In the genomic region with DNA sequence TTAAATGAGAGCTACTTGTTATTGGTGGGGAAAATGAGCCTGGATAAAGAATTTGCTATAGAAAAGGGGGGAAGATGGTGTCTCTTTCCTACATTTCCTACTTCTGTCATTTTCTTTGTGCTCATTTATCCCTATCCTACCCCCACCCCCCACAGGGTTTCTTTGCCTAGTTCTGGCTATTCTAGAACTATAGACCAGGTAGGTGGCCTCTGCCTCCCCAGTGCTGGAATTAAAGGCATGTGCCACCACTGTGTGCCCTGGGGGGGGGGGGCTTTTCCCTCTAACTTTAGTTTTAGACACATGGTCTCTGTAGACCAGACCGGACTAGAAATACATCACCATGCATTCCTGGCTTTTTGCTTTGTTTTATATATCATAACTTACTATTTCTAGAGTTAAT, we compare ENCODE assay signal across 8 mouse cellular contexts. TPM values are rescaled to one million over a fixed set of nuclear protein-coding genes. Genes with fewer than 3 reads are reported as not detected.
A peak's percentile ranks its signal among the peaks of the same experiment; 100 is the strongest.
DNase-seq lines count a peak whose midpoint lies in the region; ATAC-seq and TF ChIP-seq lines count a peak whose summit lies in the region.

No protein-coding gene starts in this region.

- 38% methylated on average over 1 of the region's 1 CpGs for WGBS in heart, embryonic 14.5 days
- WGBS in hindbrain, postnatal 0 days, result 17% methylated on average over 1 of the region's 1 CpGs
- 24% methylated on average over 1 of the region's 1 CpGs for WGBS in midbrain, postnatal 0 days

- H3K36me3 ChIP-seq in heart, embryonic 14.5 days (ENCODE audit: control insufficient read depth, insufficient read depth, low read length), result peaks cover 67% of the 10 kb centered on the region
- peaks cover 34% of the 10 kb centered on the region for H3K36me3 ChIP-seq in hindbrain, postnatal 0 days (ENCODE audit: insufficient read depth, low read length)
- peaks cover 19% of the 10 kb centered on the region; the same call in 1 of the 2 replicates for H3K36me3 ChIP-seq in midbrain, postnatal 0 days (ENCODE audit: insufficient read depth, low read length)

- H3K9me3 ChIP-seq in heart, embryonic 14.5 days (ENCODE audit: control insufficient read depth, low read length), result no peaks in the 10 kb centered on the region
- no peaks in the 10 kb centered on the region for H3K9me3 ChIP-seq in hindbrain, postnatal 0 days (ENCODE audit: low read length)
- no peaks in the 10 kb centered on the region for H3K9me3 ChIP-seq in midbrain, postnatal 0 days (ENCODE audit: low read length)

- peak overlapping the region; percentile 100 for H3K9ac ChIP-seq in heart, embryonic 14.5 days (ENCODE audit: low read length)
- no peak overlapping the region; the same call in 1 of the 2 replicates for H3K9ac ChIP-seq in hindbrain, postnatal 0 days (replicated peaks; ENCODE audit: low read length)
- H3K9ac ChIP-seq in midbrain, postnatal 0 days (replicated peaks; ENCODE audit: low read length, poor library complexity, severe bottlenecking), result no peak overlapping the region

- TF ChIP-seq CTCF in hindbrain, postnatal 0 days (IDR thresholded peaks at IDR 0.05; ENCODE audit: low read depth), result no peak
- TF ChIP-seq CTCF in midbrain, postnatal 0 days (IDR thresholded peaks at IDR 0.05), result no peak

- peaks cover 0 to 22% of the 10 kb centered on the region in 2 experiments; a peak in 2 of 4 replicates for H3K4me1 ChIP-seq in heart, embryonic 14.5 days (ENCODE audit: control insufficient read depth in 2 of 2, insufficient read depth in 2 of 2, low read length in 2 of 2)
- no peaks in the 10 kb centered on the region; the same call in 1 of the 2 replicates for H3K4me1 ChIP-seq in brown adipose tissue, adult 24 weeks (ENCODE audit: control insufficient read depth, insufficient read depth, insufficient read length, low read length)
- H3K4me1 ChIP-seq in hindbrain, postnatal 0 days (ENCODE audit: insufficient read depth, low read length), result peaks cover 10% of the 10 kb centered on the region; the same call in 1 of the 2 replicates
- peaks cover 3% of the 10 kb centered on the region; the same call in 1 of the 2 replicates for H3K4me1 ChIP-seq in midbrain, postnatal 0 days (ENCODE audit: insufficient read depth, low read length)

- DNase-seq in heart, adult 18-20 months, result no peak
- DNase-seq in hindbrain, postnatal 0 days (ENCODE audit: low spot score), result no peak
- no peak for DNase-seq in midbrain, postnatal 0 days (ENCODE audit: low spot score)
- no peak for DNase-seq in spleen, postnatal 14 days (ENCODE audit: low spot score in 2 of 2)
- DNase-seq in left cerebral cortex, adult 18-20 months (ENCODE audit: low spot score in 2 of 2), result no peak
- DNase-seq in thymus, postnatal 0 days (ENCODE audit: low spot score), result no peak

- ATAC-seq in heart, embryonic 14.5 days (ENCODE audit: insufficient number of reproducible peaks, insufficient read depth, low FRiP score, low read depth), result no peak
- ATAC-seq in hindbrain, postnatal 0 days, result no peak
- no peak for ATAC-seq in midbrain, postnatal 0 days (ENCODE audit: low FRiP score)

- no peak overlapping the region for H3K27ac ChIP-seq in heart, embryonic 14.5 days (replicated peaks in 1 of 2; ENCODE audit: control insufficient read depth in 1 of 2, insufficient read depth in 1 of 2, low read depth in 2 of 2, low read length in 2 of 2)
- H3K27ac ChIP-seq in brown adipose tissue, adult 24 weeks (replicated peaks; ENCODE audit: low read depth, low read length), result no peak overlapping the region
- H3K27ac ChIP-seq in hindbrain, postnatal 0 days, result no peak overlapping the region
- H3K27ac ChIP-seq in midbrain, postnatal 0 days (ENCODE audit: low read depth, low read length), result no peak overlapping the region

- no peaks in the 10 kb centered on the region for H3K27me3 ChIP-seq in heart, embryonic 14.5 days (ENCODE audit: control insufficient read depth, insufficient read depth, low read length)
- H3K27me3 ChIP-seq in hindbrain, postnatal 0 days (ENCODE audit: insufficient read depth, low read length), result no peaks in the 10 kb centered on the region
- H3K27me3 ChIP-seq in midbrain, postnatal 0 days (ENCODE audit: insufficient read depth, low read length), result no peaks in the 10 kb centered on the region

- peak overlapping the region; percentile 86 for H3K4me2 ChIP-seq in heart, embryonic 14.5 days (ENCODE audit: low read length)
- H3K4me2 ChIP-seq in hindbrain, postnatal 0 days (ENCODE audit: low read depth, low read length), result peak overlapping the region; percentile 96
- H3K4me2 ChIP-seq in midbrain, postnatal 0 days (ENCODE audit: low read depth, low read length, poor library complexity, severe bottlenecking), result peak overlapping the region; percentile 88

- H3K4me3 ChIP-seq in heart, embryonic 14.5 days (ENCODE audit: control insufficient read depth in 1 of 2, insufficient read depth in 1 of 2, low read depth in 1 of 2, low read length in 2 of 2), result peak overlapping the region; percentile 32 to 100
- peak overlapping the region; percentile 45 for H3K4me3 ChIP-seq in brown adipose tissue, adult 24 weeks (ENCODE audit: insufficient read depth, low read depth, low read length)
- peak overlapping the region; percentile 99 for H3K4me3 ChIP-seq in hindbrain, postnatal 0 days (ENCODE audit: low read length)
- H3K4me3 ChIP-seq in midbrain, postnatal 0 days (ENCODE audit: low read depth, low read length), result peak overlapping the region; percentile 97

RNA-seq across cellular contexts. Expression of gene Sfpq, which starts 3.1 kb away (rescaled TPM):
- 62.5 and 76.1 TPM in 2 replicates for polyA plus RNA-seq in heart, embryonic 14.5 days (2014; fragmentation: Nextera tagmentation; extraction: Ambion mirVana)
- total RNA-seq in heart, adult 18-20 months (2021), result 10 to 100 TPM; 65.8 to 77.0 TPM
- polyA plus RNA-seq in brown adipose tissue, adult 24 weeks (2012; ENCODE audit: insufficient read depth, insufficient read length, missing spikeins), result 88.9 and 120 TPM in 2 replicates
- 132 and 156 TPM in 2 replicates for total RNA-seq in hindbrain, postnatal 0 days (2014; rRNA removed)
- polyA plus RNA-seq in hindbrain, postnatal 0 days (2015; fragmentation: Nextera tagmentation; extraction: Ambion mirVana), result 63.2 and 69.0 TPM in 2 replicates
- total RNA-seq in midbrain, postnatal 0 days (2014; rRNA removed), result 157 and 229 TPM in 2 replicates
- polyA plus RNA-seq in midbrain, postnatal 0 days (2015; fragmentation: Nextera tagmentation; extraction: Ambion mirVana), result 47.5 and 63.2 TPM in 2 replicates
- 100 to 1,000 TPM; 240 to 256 TPM for total RNA-seq in left cerebral cortex, adult 18-20 months (2021)
- polyA plus RNA-seq in thymus, postnatal 0 days (2015; fragmentation: Nextera tagmentation; extraction: Ambion mirVana), result 112 and 127 TPM in 2 replicates

RNA-seq across cellular contexts. Expression of gene Zmym1, which starts 36.7 kb away (rescaled TPM):
- 15.0 and 18.2 TPM in 2 replicates for polyA plus RNA-seq in heart, embryonic 14.5 days (2014; fragmentation: Nextera tagmentation; extraction: Ambion mirVana)
- total RNA-seq in heart, adult 18-20 months (2021), result 1 to 10 TPM; 6.1 to 8.6 TPM
- 2.8 and 5.0 TPM in 2 replicates for polyA plus RNA-seq in brown adipose tissue, adult 24 weeks (2012; ENCODE audit: insufficient read depth, insufficient read length, missing spikeins)
- 6.8 and 11.3 TPM in 2 replicates for total RNA-seq in hindbrain, postnatal 0 days (2014; rRNA removed)
- 13.6 and 14.4 TPM in 2 replicates for polyA plus RNA-seq in hindbrain, postnatal 0 days (2015; fragmentation: Nextera tagmentation; extraction: Ambion mirVana)
- 16.8 and 18.3 TPM in 2 replicates for total RNA-seq in midbrain, postnatal 0 days (2014; rRNA removed)
- 16.6 and 16.9 TPM in 2 replicates for polyA plus RNA-seq in midbrain, postnatal 0 days (2015; fragmentation: Nextera tagmentation; extraction: Ambion mirVana)
- 10 to 100 TPM; 14.6 to 20.1 TPM for total RNA-seq in left cerebral cortex, adult 18-20 months (2021)
- 27.0 and 27.7 TPM in 2 replicates for polyA plus RNA-seq in thymus, postnatal 0 days (2015; fragmentation: Nextera tagmentation; extraction: Ambion mirVana)

RNA-seq across cellular contexts. Expression of gene Zmym6, which starts 52.9 kb away (rescaled TPM):
- polyA plus RNA-seq in heart, embryonic 14.5 days (2014; fragmentation: Nextera tagmentation; extraction: Ambion mirVana), result 15.3 and 15.7 TPM in 2 replicates
- 10 to 100 TPM in 1 of 2 experiments, 1 to 10 TPM in 1; 9.5 to 12.7 TPM for total RNA-seq in heart, adult 18-20 months (2021)
- 5.2 and 11.3 TPM in 2 replicates for polyA plus RNA-seq in brown adipose tissue, adult 24 weeks (2012; ENCODE audit: insufficient read depth, insufficient read length, missing spikeins)
- total RNA-seq in hindbrain, postnatal 0 days (2014; rRNA removed), result 20.6 and 24.5 TPM in 2 replicates
- polyA plus RNA-seq in hindbrain, postnatal 0 days (2015; fragmentation: Nextera tagmentation; extraction: Ambion mirVana), result 18.3 and 19.9 TPM in 2 replicates
- total RNA-seq in midbrain, postnatal 0 days (2014; rRNA removed), result 41.1 and 44.3 TPM in 2 replicates
- polyA plus RNA-seq in midbrain, postnatal 0 days (2015; fragmentation: Nextera tagmentation; extraction: Ambion mirVana), result 24.6 and 28.2 TPM in 2 replicates
- total RNA-seq in left cerebral cortex, adult 18-20 months (2021), result 10 to 100 TPM; 33.5 to 37.6 TPM
- polyA plus RNA-seq in thymus, postnatal 0 days (2015; fragmentation: Nextera tagmentation; extraction: Ambion mirVana), result 11.0 and 11.1 TPM in 2 replicates

RNA-seq across cellular contexts. Expression of gene Zmym4, which starts 56.3 kb away (rescaled TPM):
- 15.9 and 17.8 TPM in 2 replicates for polyA plus RNA-seq in heart, embryonic 14.5 days (2014; fragmentation: Nextera tagmentation; extraction: Ambion mirVana)
- total RNA-seq in heart, adult 18-20 months (2021), result 10 to 100 TPM; 20.0 to 23.1 TPM
- polyA plus RNA-seq in brown adipose tissue, adult 24 weeks (2012; ENCODE audit: insufficient read depth, insufficient read length, missing spikeins), result 5.8 and 9.0 TPM in 2 replicates
- total RNA-seq in hindbrain, postnatal 0 days (2014; rRNA removed), result 42.9 and 49.9 TPM in 2 replicates
- polyA plus RNA-seq in hindbrain, postnatal 0 days (2015; fragmentation: Nextera tagmentation; extraction: Ambion mirVana), result 20.3 and 21.2 TPM in 2 replicates
- total RNA-seq in midbrain, postnatal 0 days (2014; rRNA removed), result 56.0 and 68.5 TPM in 2 replicates
- polyA plus RNA-seq in midbrain, postnatal 0 days (2015; fragmentation: Nextera tagmentation; extraction: Ambion mirVana), result 17.3 and 22.3 TPM in 2 replicates
- 10 to 100 TPM; 59.3 to 60.3 TPM for total RNA-seq in left cerebral cortex, adult 18-20 months (2021)
- 12.0 and 14.3 TPM in 2 replicates for polyA plus RNA-seq in thymus, postnatal 0 days (2015; fragmentation: Nextera tagmentation; extraction: Ambion mirVana)

Comparison
In these comparisons a context has a peak if more than half of its experiments do, and no peak if none do; other contexts are left out.
1. H3K4me3 ChIP-seq: peak in every context shown above with its lines; median percentile 99 in hindbrain, postnatal 0 days; 97 in midbrain, postnatal 0 days; 66 in heart, embryonic 14.5 days; 45 in brown adipose tissue, adult 24 weeks.